Mouse (Mus musculus) cerebellum, adult 2 months (tissue): Measurements from ENCODE around the gene Dstyk.

Source experiments
- CTCF ChIP-seq: fragments of 200-500 bp; IDR thresholded peaks from 2 replicates; pipeline ENCODE4 v1.5.1; 2011; ENCODE audit warnings: low read depth, mild to moderate bottlenecking, control low read depth, low read length, moderate library complexity, borderline replicate concordance; ENCODE audit not compliant: insufficient read depth
- POLR2A ChIP-seq: fragments of 200-500 bp; IDR thresholded peaks from 2 replicates; pipeline ENCODE4 v1.6.1; 2011; ENCODE audit warnings: low read length, control low read depth, borderline replicate concordance; ENCODE audit not compliant: insufficient read depth

DNA sequence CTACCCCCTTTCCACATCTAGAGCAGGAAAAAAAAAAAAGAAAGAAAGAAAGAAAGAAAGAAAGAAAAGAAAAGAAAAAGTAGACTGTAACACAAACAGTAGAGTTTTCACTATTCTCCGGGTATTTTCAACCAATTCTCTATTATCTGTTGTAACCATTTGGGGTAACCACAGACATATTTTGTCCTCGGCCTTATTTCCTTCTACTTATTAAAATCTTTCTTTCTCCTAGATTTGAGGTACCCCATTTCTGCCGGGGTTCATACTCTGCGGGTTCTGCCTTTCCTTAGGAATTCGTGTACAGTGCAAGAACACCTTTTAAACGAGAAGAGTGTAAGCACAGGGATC lies 438 bp upstream of the Dstyk start:
- TF ChIP-seq CTCF, result no peak
- no peak for TF ChIP-seq POLR2A
